Mouse (Mus musculus) liver, adult 2 months (tissue): ENCODE measurements around the gene Acads. TPM values are rescaled to one million over a fixed set of nuclear protein-coding genes. Genes with fewer than 3 reads are reported as not detected.

Experiments
- DNase-seq: peaks from one replicate; pipeline ENCODE4 v3.0.0-alpha.2; 2011; ENCODE audit warnings: low read depth, low spot score; ENCODE audit errors: extremely low read depth
- H3K27ac ChIP-seq: fragments of 200-500 bp; replicated peaks from 2 replicates; pipeline ENCODE4 v1.5.1; 2012; ENCODE audit warnings: low read depth, mild to moderate bottlenecking, control low read depth, inconsistent platforms, low read length; ENCODE audit not compliant: insufficient read depth
- H3K27me3 ChIP-seq: fragments of 200-500 bp; 2 replicates; pipeline ENCODE4 v1.6.1; 2012; ENCODE audit warnings: mild to moderate bottlenecking, moderate library complexity, low read length, inconsistent platforms; ENCODE audit not compliant: control insufficient read depth, insufficient read depth
- H3K36me3 ChIP-seq: fragments of 200-500 bp; 2 replicates; pipeline ENCODE4 v1.6.1; 2012; ENCODE audit warnings: low read length, inconsistent platforms; ENCODE audit not compliant: control insufficient read depth, insufficient read depth
- H3K4me1 ChIP-seq: fragments of 200-500 bp; 2 replicates; pipeline ENCODE4 v1.6.1; 2011; ENCODE audit warnings: low read length; ENCODE audit not compliant: control insufficient read depth, insufficient read depth
- H3K4me3 ChIP-seq: fragments of 200-500 bp; 2 replicates; pipeline ENCODE4 v1.5.1; 2011; ENCODE audit warnings: low read depth, mild to moderate bottlenecking, control low read depth, low read length, moderate library complexity; ENCODE audit not compliant: insufficient read depth
- H3K79me2 ChIP-seq: fragments of 200-500 bp; 2 replicates; pipeline ENCODE4 v1.6.1; 2012; ENCODE audit warnings: inconsistent platforms, mild to moderate bottlenecking, low read length, moderate library complexity; ENCODE audit not compliant: control insufficient read depth, insufficient read depth
- H3K9ac ChIP-seq: fragments of 200-500 bp; 2 replicates; pipeline ENCODE4 v1.6.1; 2012; ENCODE audit warnings: low read depth, mild to moderate bottlenecking, control low read depth, inconsistent platforms, low read length
- CTCF ChIP-seq: fragments of 200-500 bp; IDR thresholded peaks from 2 replicates; pipeline ENCODE4 v1.5.1; 2011; ENCODE audit warnings: low read depth, low read length, control low read depth
- POLR2A ChIP-seq: fragments of 200-500 bp; IDR thresholded peaks from 2 replicates; pipeline ENCODE4 v1.6.1; 2011; ENCODE audit warnings: low read length, control low read depth; ENCODE audit not compliant: insufficient read depth; ENCODE audit errors: extremely low read depth
- WGBS: fragments of 180-500 bp; shearing (Covaris S2); methylation state at CpG from one replicate; pipeline ENCODE4 v1.1.7; 2018; 5-methylcytosine and 5-hydroxymethylcytosine counted together
- polyA plus RNA-seq: library from polyadenylated mRNA; depleted of rRNA; stranded (reverse); fragments of >200 nt; gene quantifications from 2 replicates; pipeline ENCODE4 v1.2.3, GENCODE M21; 2012; rRNA removed
- total RNA-seq: library from RNA; depleted of rRNA; stranded (reverse); fragments of >200 nt; gene quantifications from 2 replicates; pipeline ENCODE4 v1.2.3, GENCODE M21; 2014; rRNA removed

Gene Acads
- total and polyA plus RNA-seq, 2 experiments, result 140 to 255 TPM

- Histone ChIP-seq H3K4me3 (no peak overlapping the region), H3K27me3 (no peaks in the 10 kb centered on the region), H3K9ac (no peak overlapping the region), H3K36me3 (peaks cover 4% of the 10 kb centered on the region; the same call in 1 of the 2 replicates), H3K27ac (no peak overlapping the region), H3K4me1 (peaks cover 13% of the 10 kb centered on the region), H3K79me2 (peaks cover 44% of the 10 kb centered on the region)
- TF ChIP-seq CTCF, result no peak
- TF ChIP-seq POLR2A, result no peak
- no peak for DNase-seq
- 93% methylated on average over 1 of the region's 1 CpGs for WGBS
Measured at GRCm38 (mm10) chr5:115062566-115062965, 56.6 kb downstream of the Acads start.

GRCm38 (mm10) chr5:115060977-115061376 is 58.2 kb downstream of the Acads start:
- no peak overlapping the region for H3K4me3 ChIP-seq
- no peak for DNase-seq
- H3K36me3 ChIP-seq, result peaks cover 4% of the 10 kb centered on the region; the same call in 1 of the 2 replicates
- H3K27ac ChIP-seq, result no peak overlapping the region
- TF ChIP-seq POLR2A (no peak), CTCF (no peak)
- 75% methylated on average over 3 of the region's 3 CpGs for WGBS
- no peak overlapping the region for H3K9ac ChIP-seq
- peaks cover 11% of the 10 kb centered on the region for H3K4me1 ChIP-seq
- peaks cover 47% of the 10 kb centered on the region for H3K79me2 ChIP-seq
- no peaks in the 10 kb centered on the region for H3K27me3 ChIP-seq

Other genes with a start within 250 kb of the Acads start
- 4.1 and 6.3 TPM in 2 replicates for gene Oasl2, start 222.4 kb downstream of the Acads start, total RNA-seq
- gene Oasl2, start 222.4 kb downstream of the Acads start, polyA plus RNA-seq, result 1.5 and 4.2 TPM in 2 replicates
- 5.8 and 6.6 TPM in 2 replicates for gene Oasl1, start 196.1 kb downstream of the Acads start, total RNA-seq
- gene Oasl1, start 196.1 kb downstream of the Acads start, polyA plus RNA-seq, result 15.4 and 16.8 TPM in 2 replicates
- 3.0 and 5.2 TPM in 2 replicates for gene 2210016L21Rik, start 177.2 kb downstream of the Acads start, total RNA-seq
- gene 2210016L21Rik, start 177.2 kb downstream of the Acads start, polyA plus RNA-seq, result 5.2 and 6.1 TPM in 2 replicates
- gene Hnf1a, start 148.3 kb downstream of the Acads start, total RNA-seq, result 6.1 and 9.3 TPM in 2 replicates
- gene Hnf1a, start 148.3 kb downstream of the Acads start, polyA plus RNA-seq, result 13.5 and 19.2 TPM in 2 replicates
- 8.7 and 13.1 TPM in 2 replicates for gene Sppl3, start 108.2 kb downstream of the Acads start, total RNA-seq
- 23.7 and 24.0 TPM in 2 replicates for gene Sppl3, start 108.2 kb downstream of the Acads start, polyA plus RNA-seq
- not detected in 2 replicates for gene Gm10401, start 21.1 kb downstream of the Acads start, total RNA-seq
- gene Gm10401, start 21.1 kb downstream of the Acads start, polyA plus RNA-seq, result 0.17 TPM in 1 of 2 replicates, not detected in the other
- 12.5 and 17.3 TPM in 2 replicates for gene Unc119b, start 15.6 kb upstream of the Acads start, total RNA-seq
- gene Unc119b, start 15.6 kb upstream of the Acads start, polyA plus RNA-seq, result 29.4 and 32.0 TPM in 2 replicates
- gene Mlec, start 38.8 kb upstream of the Acads start, total RNA-seq, result 33.7 and 44.7 TPM in 2 replicates
- gene Mlec, start 38.8 kb upstream of the Acads start, polyA plus RNA-seq, result 40.8 and 41.8 TPM in 2 replicates
- 0.09 TPM in 1 of 2 replicates, not detected in the other for gene Cabp1, start 75.0 kb upstream of the Acads start, total RNA-seq
- gene Cabp1, start 75.0 kb upstream of the Acads start, polyA plus RNA-seq, result 0.07 and 0.21 TPM in 2 replicates
- 56.2 and 59.2 TPM in 2 replicates for gene Pop5, start 116.5 kb upstream of the Acads start, total RNA-seq
- gene Pop5, start 116.5 kb upstream of the Acads start, polyA plus RNA-seq, result 70.3 and 91.0 TPM in 2 replicates
- gene Rnf10, start 153.6 kb upstream of the Acads start, total RNA-seq, result 32.1 and 42.9 TPM in 2 replicates
- gene Rnf10, start 153.6 kb upstream of the Acads start, polyA plus RNA-seq, result 79.2 and 81.3 TPM in 2 replicates
- 20.7 and 24.6 TPM in 2 replicates for gene Coq5, start 160.3 kb upstream of the Acads start, total RNA-seq
- 13.7 and 13.9 TPM in 2 replicates for gene Coq5, start 160.3 kb upstream of the Acads start, polyA plus RNA-seq
- 13.1 and 24.1 TPM in 2 replicates for gene Dynll1, start 181.7 kb upstream of the Acads start, total RNA-seq
- 24.3 and 25.8 TPM in 2 replicates for gene Dynll1, start 181.7 kb upstream of the Acads start, polyA plus RNA-seq
- 17.0 and 21.7 TPM in 2 replicates for gene Srsf9, start 207.8 kb upstream of the Acads start, total RNA-seq
- gene Srsf9, start 207.8 kb upstream of the Acads start, polyA plus RNA-seq, result 25.2 and 25.3 TPM in 2 replicates
- gene Gatc, start 221.8 kb upstream of the Acads start, total RNA-seq, result 6.3 and 8.6 TPM in 2 replicates
- gene Gatc, start 221.8 kb upstream of the Acads start, polyA plus RNA-seq, result 11.0 and 12.7 TPM in 2 replicates
- 12.9 and 14.5 TPM in 2 replicates for gene Triap1, start 221.9 kb upstream of the Acads start, total RNA-seq
- gene Triap1, start 221.9 kb upstream of the Acads start, polyA plus RNA-seq, result 11.4 and 11.8 TPM in 2 replicates
- gene Cox6a1, start 229.6 kb upstream of the Acads start, total RNA-seq, result 422 and 505 TPM in 2 replicates
- gene Cox6a1, start 229.6 kb upstream of the Acads start, polyA plus RNA-seq, result 2,238 and 2,515 TPM in 2 replicates